Mouse (Mus musculus) intestine, embryonic 16.5 days (tissue): ENCODE measurements at regions not wholly inside any gene's neighbourhood (a gene's known extent, or its start where the extent isn't known, plus 50 kb on each side); places are given as distances from the start of the nearest gene placed in this dataset.

Experiments used
- ATAC-seq: fragments of 200-750 bp; cut with Nextera tagmentation; 2 replicates; pipeline ENCODE4 v1.8.0; 2017; ENCODE audit warnings: moderate TSS enrichment, moderate library complexity
- H3K27ac ChIP-seq: fragments of 300-500 bp; sonication (generic); 2 replicates; pipeline ENCODE4 v1.5.1; 2014; ENCODE audit warnings: mild to moderate bottlenecking, low read length
- H3K27me3 ChIP-seq: fragments of 300-500 bp; sonication (generic); replicated peaks from 2 replicates; pipeline ENCODE4 v1.6.1; 2014; ENCODE audit warnings: low read length, control low read depth, mixed read lengths; ENCODE audit not compliant: control insufficient read depth, insufficient read depth
- H3K36me3 ChIP-seq: fragments of 300-500 bp; sonication (generic); 2 replicates; pipeline ENCODE4 v1.6.1; 2014; ENCODE audit warnings: low read length, control low read depth; ENCODE audit not compliant: control insufficient read depth, insufficient read depth
- H3K4me1 ChIP-seq: fragments of 300-500 bp; sonication (generic); 2 replicates; pipeline ENCODE4 v1.6.1; 2014; ENCODE audit warnings: low read length, control low read depth, mixed read lengths; ENCODE audit not compliant: control insufficient read depth, insufficient read depth
- H3K4me2 ChIP-seq: fragments of 300-500 bp; sonication (generic); 2 replicates; pipeline ENCODE4 v1.6.1; 2014; ENCODE audit warnings: low read depth, low read length, control low read depth
- H3K4me3 ChIP-seq: fragments of 300-500 bp; sonication (generic); 2 replicates; pipeline ENCODE4 v1.5.1; 2014; ENCODE audit warnings: mild to moderate bottlenecking, low read length
- H3K9ac ChIP-seq: fragments of 300-500 bp; sonication (generic); 2 replicates; pipeline ENCODE4 v1.6.1; 2014; ENCODE audit warnings: low read depth, low read length
- H3K9me3 ChIP-seq: fragments of 300-500 bp; sonication (generic); 2 replicates; pipeline ENCODE4 v1.6.1; 2016; ENCODE audit warnings: low read length, control low read depth; ENCODE audit not compliant: control insufficient read depth
- WGBS: fragments of 180-500 bp; shearing (Covaris S2); extraction: QIAGEN DNeasy Blood & Tissue Kit; methylation state at CpG from one replicate; pipeline ENCODE4 v1.1.7; 2014; 5-methylcytosine and 5-hydroxymethylcytosine counted together

- Histone ChIP-seq H3K9me3 (no peaks in the 10 kb centered on the region), H3K4me2 (no peak overlapping the region), H3K4me3 (no peak overlapping the region), H3K27me3 (no peaks in the 10 kb centered on the region), H3K4me1 (no peaks in the 10 kb centered on the region), H3K36me3 (no peaks in the 10 kb centered on the region), H3K27ac (no peak overlapping the region), H3K9ac (no peak overlapping the region)
- ATAC-seq: no peak
- 43% methylated on average over 16 of the region's 16 CpGs for WGBS
Measured at GRCm38 (mm10) chr7:116674199-116675019, 170.2 kb downstream of the Nucb2 start.

GRCm38 (mm10) chr7:116676696-116677095, 172.5 kb downstream of the Nucb2 start:
- H3K4me1 ChIP-seq: no peaks in the 10 kb centered on the region
- H3K36me3 ChIP-seq: no peaks in the 10 kb centered on the region
- 74% methylated on average over 1 of the region's 1 CpGs for WGBS
- H3K9me3 ChIP-seq: no peaks in the 10 kb centered on the region
- no peak overlapping the region for H3K4me2 ChIP-seq
- H3K4me3 ChIP-seq: no peak overlapping the region
- H3K27me3 ChIP-seq: no peaks in the 10 kb centered on the region
- H3K27ac ChIP-seq: no peak overlapping the region
- H3K9ac ChIP-seq: no peak overlapping the region
- no peak for ATAC-seq

- Histone ChIP-seq H3K27me3 (no peaks in the 10 kb centered on the region), H3K36me3 (no peaks in the 10 kb centered on the region), H3K4me3 (no peak overlapping the region), H3K4me1 (no peaks in the 10 kb centered on the region), H3K9ac (no peak overlapping the region), H3K27ac (no peak overlapping the region), H3K9me3 (no peaks in the 10 kb centered on the region), H3K4me2 (no peak overlapping the region)
- 64% methylated on average over 4 of the region's 4 CpGs for WGBS
- ATAC-seq: no peak
Measured at GRCm38 (mm10) chr7:116679195-116679594, 175.0 kb downstream of the Nucb2 start.

GRCm38 (mm10) chr7:116680523-116680922, 176.4 kb downstream of the Nucb2 start:
- Histone ChIP-seq H3K27ac (no peak overlapping the region), H3K4me2 (no peak overlapping the region), H3K27me3 (no peaks in the 10 kb centered on the region), H3K9me3 (no peaks in the 10 kb centered on the region), H3K4me1 (no peaks in the 10 kb centered on the region), H3K36me3 (no peaks in the 10 kb centered on the region), H3K4me3 (no peak overlapping the region), H3K9ac (no peak overlapping the region)
- 57% methylated on average over 3 of the region's 3 CpGs for WGBS
- ATAC-seq: no peak

GRCm38 (mm10) chr7:116681268-116681667, 177.1 kb downstream of the Nucb2 start:
- Histone ChIP-seq H3K4me2 (no peak overlapping the region), H3K27ac (no peak overlapping the region), H3K9me3 (no peaks in the 10 kb centered on the region), H3K4me1 (no peaks in the 10 kb centered on the region), H3K36me3 (no peaks in the 10 kb centered on the region), H3K27me3 (no peaks in the 10 kb centered on the region), H3K9ac (no peak overlapping the region), H3K4me3 (no peak overlapping the region)
- ATAC-seq: no peak
- 14% methylated on average over 8 of the region's 8 CpGs for WGBS

GRCm38 (mm10) chr7:116700409-116700808, 196.2 kb downstream of the Nucb2 start:
- WGBS: 44% methylated on average over 2 of the region's 2 CpGs
- Histone ChIP-seq H3K36me3 (no peaks in the 10 kb centered on the region), H3K4me1 (no peaks in the 10 kb centered on the region), H3K4me2 (no peak overlapping the region), H3K9ac (no peak overlapping the region), H3K4me3 (no peak overlapping the region), H3K27ac (no peak overlapping the region), H3K9me3 (no peaks in the 10 kb centered on the region), H3K27me3 (no peaks in the 10 kb centered on the region)
- ATAC-seq: peak; percentile 50; the same call in 1 of the 2 replicates

- Histone ChIP-seq H3K36me3 (no peaks in the 10 kb centered on the region), H3K4me3 (no peak overlapping the region), H3K27ac (no peak overlapping the region), H3K4me2 (no peak overlapping the region), H3K9ac (no peak overlapping the region), H3K27me3 (no peaks in the 10 kb centered on the region), H3K4me1 (no peaks in the 10 kb centered on the region), H3K9me3 (no peaks in the 10 kb centered on the region)
- ATAC-seq: peak; percentile 44; the same call in 1 of the 2 replicates
- WGBS: 39% methylated on average over 14 of the region's 14 CpGs
Measured at GRCm38 (mm10) chr7:116701466-116702342, 197.5 kb downstream of the Nucb2 start.

- whole genome bisulfite sequencing: 84% methylated on average over 2 of the region's 2 CpGs
- no peaks in the 10 kb centered on the region for H3K36me3 ChIP-seq
- H3K4me3 ChIP-seq: no peak overlapping the region
- no peaks in the 10 kb centered on the region for H3K9me3 ChIP-seq
- H3K4me1 ChIP-seq: no peaks in the 10 kb centered on the region
- ATAC-seq: no peak
- H3K27me3 ChIP-seq: no peaks in the 10 kb centered on the region
- H3K27ac ChIP-seq: no peak overlapping the region
- H3K9ac ChIP-seq: no peak overlapping the region
- no peak overlapping the region for H3K4me2 ChIP-seq
Measured at GRCm38 (mm10) chr7:116702596-116702995, 198.4 kb downstream of the Nucb2 start.

GRCm38 (mm10) chr7:116711541-116711940, 207.4 kb downstream of the Nucb2 start:
- Histone ChIP-seq H3K4me1 (no peaks in the 10 kb centered on the region), H3K27me3 (no peaks in the 10 kb centered on the region), H3K27ac (no peak overlapping the region), H3K9ac (no peak overlapping the region), H3K4me2 (no peak overlapping the region), H3K9me3 (no peaks in the 10 kb centered on the region), H3K36me3 (no peaks in the 10 kb centered on the region), H3K4me3 (no peak overlapping the region)
- 87% methylated on average over 2 of the region's 2 CpGs for WGBS
- ATAC-seq: no peak
